Mouse (Mus musculus): ENCODE measurements around the gene Cxcr2. TPM values are rescaled to one million over a fixed set of nuclear protein-coding genes. Genes with fewer than 3 reads are reported as not detected.

The Cxcr2 gene
- polyA plus RNA-seq, 1 experiment from 2014 or later, result not detected

DNA sequence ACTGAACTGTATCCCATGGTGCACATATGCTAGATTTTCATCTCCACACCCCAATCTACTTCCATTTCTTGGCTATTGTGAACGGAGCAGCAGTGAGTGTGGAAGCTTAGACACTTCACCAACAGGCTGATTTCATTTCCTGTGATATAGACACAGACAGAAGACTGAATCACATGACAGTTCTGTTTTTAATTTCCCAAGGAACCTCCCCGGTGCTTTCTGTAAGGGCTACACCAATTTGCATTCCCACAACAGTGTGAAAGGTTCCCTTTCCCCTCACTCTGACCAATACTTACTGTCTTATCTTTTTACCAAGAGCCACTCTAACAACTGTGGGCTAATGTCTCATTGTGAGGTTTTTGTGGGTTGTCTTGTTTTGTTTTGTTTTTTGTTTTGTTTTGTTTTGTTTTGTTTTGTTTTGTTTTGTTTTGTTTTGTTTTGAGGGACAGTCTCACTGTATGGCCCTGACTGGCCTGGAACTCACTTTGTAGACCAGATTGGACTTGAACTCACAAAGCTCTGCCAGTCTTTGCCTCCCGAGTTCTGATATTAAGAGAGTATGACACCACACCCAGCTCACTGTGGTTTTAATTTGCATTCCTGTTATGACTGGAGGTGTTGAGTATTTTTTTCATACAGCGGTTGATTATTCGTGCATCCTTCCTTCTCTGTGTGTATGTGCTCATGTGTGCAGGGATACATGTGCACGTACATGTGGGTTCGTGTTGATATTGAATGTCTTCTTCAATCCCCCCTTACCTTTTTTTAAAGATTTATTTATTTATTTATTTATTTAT is 47.5 kb downstream of the Cxcr2 start:
- Histone ChIP-seq H3K9me3 (ENCODE audit: control insufficient read depth, low read length) (no peaks in the 10 kb centered on the region), H3K27ac (replicated peaks in 1 of 2; ENCODE audit: control insufficient read depth in 1 of 2, insufficient read depth in 1 of 2, low read depth in 2 of 2, low read length in 2 of 2) (no peak overlapping the region), H3K4me3 (ENCODE audit: control insufficient read depth in 1 of 2, insufficient read depth in 1 of 2, low read depth in 1 of 2, low read length in 2 of 2) (no peak overlapping the region), H3K36me3 (ENCODE audit: control insufficient read depth, insufficient read depth, low read length) (no peaks in the 10 kb centered on the region), H3K4me2 (ENCODE audit: low read length) (no peak overlapping the region), H3K27me3 (ENCODE audit: control insufficient read depth, insufficient read depth, low read length) (no peaks in the 10 kb centered on the region), H3K9ac (ENCODE audit: low read length) (no peak overlapping the region), H3K4me1 (ENCODE audit: control insufficient read depth in 2 of 2, insufficient read depth in 2 of 2, low read length in 2 of 2) (peaks cover 0 to 2% of the 10 kb centered on the region in 2 experiments; a peak in 1 of 4 replicates)
- ATAC-seq (ENCODE audit: insufficient number of reproducible peaks, insufficient read depth, low FRiP score, low read depth), result no peak
- 75% methylated on average over 7 of the region's 7 CpGs for WGBS

DNA sequence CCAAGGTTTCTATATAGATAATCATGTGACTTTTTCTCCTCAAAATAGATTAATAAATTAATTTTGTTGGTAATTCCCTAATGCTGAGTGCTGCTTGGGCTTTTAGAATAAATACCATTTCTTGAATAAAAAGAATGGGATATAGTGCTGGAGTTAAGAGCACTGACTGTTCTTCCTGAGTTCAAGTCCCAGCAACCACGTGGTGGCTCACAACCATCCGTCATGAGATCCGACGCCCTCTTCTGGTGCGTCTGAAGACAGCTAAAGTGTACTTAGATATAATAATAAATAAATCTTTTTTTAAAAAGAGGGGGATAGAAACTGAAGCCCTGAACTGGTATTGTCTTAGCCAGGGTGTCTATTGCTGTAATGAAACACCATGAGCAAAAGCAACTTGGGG is 49.7 kb downstream of the Cxcr2 start:
- WGBS, result 62% methylated on average over 5 of the region's 5 CpGs
- ATAC-seq (ENCODE audit: insufficient number of reproducible peaks, insufficient read depth, low FRiP score, low read depth), result no peak
- no peaks in the 10 kb centered on the region for H3K36me3 ChIP-seq (ENCODE audit: control insufficient read depth, insufficient read depth, low read length)

DNA sequence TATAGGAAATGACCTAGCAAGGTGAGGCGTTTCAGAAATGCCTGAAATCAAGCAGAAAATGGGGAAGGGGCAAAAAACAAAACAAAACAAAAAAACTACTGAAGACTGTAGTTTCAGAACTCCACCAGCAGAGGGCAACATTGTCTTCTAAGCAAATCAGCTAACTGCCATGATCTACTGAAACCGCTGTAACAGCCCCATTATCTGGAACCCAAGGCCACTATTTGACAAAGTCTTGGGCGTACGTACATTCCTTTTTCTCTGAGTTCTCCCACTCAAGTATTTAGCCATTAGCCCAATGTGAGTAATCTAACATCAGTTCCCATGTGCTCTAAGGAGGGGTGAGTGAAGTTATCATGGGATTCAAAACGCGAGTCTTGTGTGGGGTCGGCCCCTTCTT is 52.1 kb downstream of the Cxcr2 start:
- H3K4me2 ChIP-seq (ENCODE audit: low read length), result no peak overlapping the region

More for the DNA sequence above, 49.7 kb downstream of the Cxcr2 start:
- Histone ChIP-seq H3K4me2 (ENCODE audit: low read length) (no peak overlapping the region), H3K4me3 (ENCODE audit: control insufficient read depth in 1 of 2, insufficient read depth in 1 of 2, low read depth in 1 of 2, low read length in 2 of 2) (no peak overlapping the region), H3K4me1 (ENCODE audit: control insufficient read depth in 2 of 2, insufficient read depth in 2 of 2, low read length in 2 of 2) (peaks cover 0 to 2% of the 10 kb centered on the region in 2 experiments; a peak in 1 of 4 replicates), H3K9me3 (ENCODE audit: control insufficient read depth, low read length) (no peaks in the 10 kb centered on the region), H3K27me3 (ENCODE audit: control insufficient read depth, insufficient read depth, low read length) (no peaks in the 10 kb centered on the region), H3K27ac (replicated peaks in 1 of 2; ENCODE audit: control insufficient read depth in 1 of 2, insufficient read depth in 1 of 2, low read depth in 2 of 2, low read length in 2 of 2) (no peak overlapping the region), H3K9ac (ENCODE audit: low read length) (no peak overlapping the region)

DNA sequence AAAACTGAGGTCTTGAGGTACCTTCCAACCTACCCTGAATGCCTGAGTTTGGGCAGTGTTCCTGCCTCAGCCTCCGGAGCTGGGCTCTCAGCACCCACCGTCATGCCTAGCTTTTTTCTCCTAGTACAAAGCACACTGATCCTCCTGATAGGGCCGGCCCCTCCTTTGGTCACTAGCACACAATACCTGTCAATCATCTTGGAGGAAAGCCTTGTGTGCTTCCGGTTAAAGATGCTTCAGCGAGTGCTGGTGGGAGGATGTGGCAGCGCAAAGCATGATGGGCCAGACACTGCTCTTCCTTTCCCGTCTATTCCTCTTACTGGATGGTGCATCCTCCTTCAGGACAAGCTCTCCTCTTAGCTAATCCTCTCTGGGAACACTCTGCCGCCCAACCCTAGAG is 52.9 kb downstream of the Cxcr2 start:
- no peak for ATAC-seq (ENCODE audit: insufficient number of reproducible peaks, insufficient read depth, low FRiP score, low read depth)
- Histone ChIP-seq H3K4me1 (ENCODE audit: control insufficient read depth in 2 of 2, insufficient read depth in 2 of 2, low read length in 2 of 2) (no peaks in the 10 kb centered on the region), H3K27ac (replicated peaks in 1 of 2; ENCODE audit: control insufficient read depth in 1 of 2, insufficient read depth in 1 of 2, low read depth in 2 of 2, low read length in 2 of 2) (no peak overlapping the region), H3K9me3 (ENCODE audit: control insufficient read depth, low read length) (no peaks in the 10 kb centered on the region), H3K4me3 (ENCODE audit: control insufficient read depth in 1 of 2, insufficient read depth in 1 of 2, low read depth in 1 of 2, low read length in 2 of 2) (no peak overlapping the region), H3K27me3 (ENCODE audit: control insufficient read depth, insufficient read depth, low read length) (no peaks in the 10 kb centered on the region), H3K36me3 (ENCODE audit: control insufficient read depth, insufficient read depth, low read length) (no peaks in the 10 kb centered on the region), H3K4me2 (ENCODE audit: low read length) (no peak overlapping the region), H3K9ac (ENCODE audit: low read length) (no peak overlapping the region)
- WGBS, result 73% methylated on average over 8 of the region's 8 CpGs

More for the DNA sequence above, 52.1 kb downstream of the Cxcr2 start:
- Histone ChIP-seq H3K9ac (ENCODE audit: low read length) (no peak overlapping the region), H3K4me1 (ENCODE audit: control insufficient read depth in 2 of 2, insufficient read depth in 2 of 2, low read length in 2 of 2) (peaks cover 0 to 2% of the 10 kb centered on the region in 2 experiments; a peak in 1 of 4 replicates), H3K27ac (replicated peaks in 1 of 2; ENCODE audit: control insufficient read depth in 1 of 2, insufficient read depth in 1 of 2, low read depth in 2 of 2, low read length in 2 of 2) (no peak overlapping the region), H3K9me3 (ENCODE audit: control insufficient read depth, low read length) (no peaks in the 10 kb centered on the region), H3K4me3 (ENCODE audit: control insufficient read depth in 1 of 2, insufficient read depth in 1 of 2, low read depth in 1 of 2, low read length in 2 of 2) (no peak overlapping the region), H3K27me3 (ENCODE audit: control insufficient read depth, insufficient read depth, low read length) (no peaks in the 10 kb centered on the region), H3K36me3 (ENCODE audit: control insufficient read depth, insufficient read depth, low read length) (no peaks in the 10 kb centered on the region)
- ATAC-seq (ENCODE audit: insufficient number of reproducible peaks, insufficient read depth, low FRiP score, low read depth), result no peak
- 45% methylated on average over 7 of the region's 7 CpGs for WGBS

DNA sequence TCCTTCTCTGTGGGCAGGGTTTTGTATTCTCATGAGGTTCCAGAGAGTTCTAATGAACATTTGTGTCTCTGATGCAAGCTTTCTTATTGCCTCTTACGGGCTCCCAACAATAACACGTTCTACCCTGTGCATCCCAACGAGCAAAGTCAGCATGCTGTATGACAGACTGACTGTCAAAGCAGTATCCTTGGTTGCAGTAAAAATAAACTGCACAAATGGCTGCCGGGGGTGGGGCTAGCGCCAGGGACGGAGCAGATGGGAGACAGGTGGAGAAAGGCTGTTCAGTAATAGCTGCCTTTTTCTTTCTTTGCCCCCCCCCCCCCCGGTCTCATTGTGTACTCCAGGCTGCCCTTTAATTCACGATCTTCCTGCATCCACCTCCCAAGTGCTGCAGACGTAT is 54.1 kb downstream of the Cxcr2 start:
- no peak for ATAC-seq (ENCODE audit: insufficient number of reproducible peaks, insufficient read depth, low FRiP score, low read depth)
- Histone ChIP-seq H3K4me2 (ENCODE audit: low read length) (no peak overlapping the region), H3K9ac (ENCODE audit: low read length) (no peak overlapping the region), H3K4me3 (ENCODE audit: control insufficient read depth in 1 of 2, insufficient read depth in 1 of 2, low read depth in 1 of 2, low read length in 2 of 2) (no peak overlapping the region), H3K36me3 (ENCODE audit: control insufficient read depth, insufficient read depth, low read length) (no peaks in the 10 kb centered on the region), H3K9me3 (ENCODE audit: control insufficient read depth, low read length) (no peaks in the 10 kb centered on the region), H3K4me1 (ENCODE audit: control insufficient read depth in 2 of 2, insufficient read depth in 2 of 2, low read length in 2 of 2) (no peaks in the 10 kb centered on the region), H3K27ac (replicated peaks in 1 of 2; ENCODE audit: control insufficient read depth in 1 of 2, insufficient read depth in 1 of 2, low read depth in 2 of 2, low read length in 2 of 2) (no peak overlapping the region), H3K27me3 (ENCODE audit: control insufficient read depth, insufficient read depth, low read length) (no peaks in the 10 kb centered on the region)
- WGBS, result 64% methylated on average over 8 of the region's 9 CpGs

DNA sequence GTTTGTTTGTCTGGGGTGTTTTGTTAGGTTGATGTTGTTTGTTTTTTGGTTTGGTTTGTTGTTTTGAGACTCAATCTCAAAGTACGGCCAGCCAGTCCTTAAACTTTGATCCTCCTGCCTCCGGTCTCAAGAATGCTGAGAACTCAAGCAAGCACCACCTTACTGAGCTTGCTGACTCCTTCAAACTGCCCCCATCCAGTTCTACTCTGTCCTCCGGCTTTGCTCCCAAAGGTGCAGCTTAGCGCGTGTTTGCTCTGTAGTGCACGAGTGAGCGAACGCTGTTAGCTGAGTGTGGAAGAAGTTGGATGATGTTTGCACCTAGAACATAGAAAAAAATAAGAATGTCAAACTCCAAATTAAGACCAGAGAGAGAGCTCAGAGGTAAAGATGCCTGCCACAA is 55.2 kb downstream of the Cxcr2 start:
- Histone ChIP-seq H3K4me1 (ENCODE audit: control insufficient read depth in 2 of 2, insufficient read depth in 2 of 2, low read length in 2 of 2) (no peaks in the 10 kb centered on the region), H3K9ac (ENCODE audit: low read length) (no peak overlapping the region), H3K27me3 (ENCODE audit: control insufficient read depth, insufficient read depth, low read length) (no peaks in the 10 kb centered on the region), H3K4me2 (ENCODE audit: low read length) (no peak overlapping the region), H3K27ac (replicated peaks in 1 of 2; ENCODE audit: control insufficient read depth in 1 of 2, insufficient read depth in 1 of 2, low read depth in 2 of 2, low read length in 2 of 2) (no peak overlapping the region), H3K9me3 (ENCODE audit: control insufficient read depth, low read length) (no peaks in the 10 kb centered on the region), H3K36me3 (ENCODE audit: control insufficient read depth, insufficient read depth, low read length) (no peaks in the 10 kb centered on the region), H3K4me3 (ENCODE audit: control insufficient read depth in 1 of 2, insufficient read depth in 1 of 2, low read depth in 1 of 2, low read length in 2 of 2) (no peak overlapping the region)
- ATAC-seq (ENCODE audit: insufficient number of reproducible peaks, insufficient read depth, low FRiP score, low read depth), result no peak
- 88% methylated on average over 8 of the region's 8 CpGs for WGBS
